Mouse (Mus musculus): ENCODE data around the gene Dynll1. TPM values are rescaled to one million over a fixed set of nuclear protein-coding genes. Genes with fewer than 3 reads are reported as not detected.
"Not testable (repeated sequence)": the region's sequence is repeated elsewhere in the genome, so short reads cannot be mapped to it uniquely, and the experiment has no call there.

The Dynll1 gene
- polyA plus RNA-seq, 1 experiment from 2014 or later: 1,317 TPM

GRCm38 (mm10) chr5:115313668-115313943 lies 12.8 kb upstream of the Dynll1 start:
- ATAC-seq (peak; percentile 6; the same call in 1 of the 2 replicates), DNase-seq (ENCODE audit: low spot score) (no peak)
- Histone ChIP-seq H3K4me1 (ENCODE audit: insufficient read depth, low read depth, low read length) (peaks cover 10% of the 10 kb centered on the region; the same call in 1 of the 2 replicates), H3K4me3 (ENCODE audit: low read depth, low read length) (no peak overlapping the region), H3K36me3 (ENCODE audit: insufficient read depth, low read length) (no peaks in the 10 kb centered on the region), H3K27ac (ENCODE audit: low read length) (no peak overlapping the region), H3K4me2 (replicated peaks; ENCODE audit: low read depth, low read length) (no peak overlapping the region), H3K9me3 (ENCODE audit: low read length) (no peaks in the 10 kb centered on the region), H3K9ac (replicated peaks; ENCODE audit: low read depth) (no peak overlapping the region), H3K27me3 (replicated peaks; ENCODE audit: insufficient read depth, low read length) (no peaks in the 10 kb centered on the region)
- TF ChIP-seq EP300 (IDR thresholded peaks at IDR 0.05) (no peak), CTCF (IDR thresholded peaks at IDR 0.05) (no peak)
- 44% methylated on average over 5 of the region's 5 CpGs for WGBS

- no peak overlapping the region for H3K4me3 ChIP-seq (ENCODE audit: low read depth, low read length)
- no peaks in the 10 kb centered on the region for H3K36me3 ChIP-seq (ENCODE audit: insufficient read depth, low read length)
- no peak overlapping the region for H3K4me2 ChIP-seq (replicated peaks; ENCODE audit: low read depth, low read length)
- TF ChIP-seq EP300 (IDR thresholded peaks at IDR 0.05) (no peak), CTCF (IDR thresholded peaks at IDR 0.05) (no peak)
- 37% methylated on average over 10 of the region's 10 CpGs for WGBS
- 0 out of 2 replicates have a peak overlapping the region, but pooled peaks have one; percentile 38 for H3K27ac ChIP-seq (ENCODE audit: low read length)
- no peaks in the 10 kb centered on the region for H3K9me3 ChIP-seq (ENCODE audit: low read length)
- H3K9ac ChIP-seq (replicated peaks; ENCODE audit: low read depth): no peak overlapping the region
- ATAC-seq: peak; percentile 90
- H3K27me3 ChIP-seq (replicated peaks; ENCODE audit: insufficient read depth, low read length): no peaks in the 10 kb centered on the region
- DNase-seq (ENCODE audit: low spot score): peak; percentile 74
- H3K4me1 ChIP-seq (ENCODE audit: insufficient read depth, low read depth, low read length): peaks cover 9% of the 10 kb centered on the region; the same call in 1 of the 2 replicates
Measured at GRCm38 (mm10) chr5:115312816-115313667, 12.2 kb upstream of the Dynll1 start.

- 76% methylated on average over 4 of the region's 4 CpGs for WGBS
- TF ChIP-seq CTCF (IDR thresholded peaks at IDR 0.05) (no peak), EP300 (IDR thresholded peaks at IDR 0.05) (no peak)
- no peak for DNase-seq (ENCODE audit: low spot score)
- ATAC-seq: no peak
- H3K4me3 ChIP-seq (ENCODE audit: low read depth, low read length): no peak overlapping the region
- no peak overlapping the region for H3K4me2 ChIP-seq (replicated peaks; ENCODE audit: low read depth, low read length)
- peaks cover 3% of the 10 kb centered on the region; the same call in 1 of the 2 replicates for H3K4me1 ChIP-seq (ENCODE audit: insufficient read depth, low read depth, low read length)
- no peak overlapping the region for H3K9ac ChIP-seq (replicated peaks; ENCODE audit: low read depth)
- H3K9me3 ChIP-seq (ENCODE audit: low read length): no peaks in the 10 kb centered on the region
- no peaks in the 10 kb centered on the region for H3K36me3 ChIP-seq (ENCODE audit: insufficient read depth, low read length)
- H3K27ac ChIP-seq (ENCODE audit: low read length): 0 out of 2 replicates have a peak overlapping the region, but pooled peaks have one; percentile 38
- H3K27me3 ChIP-seq (replicated peaks; ENCODE audit: insufficient read depth, low read length): no peaks in the 10 kb centered on the region
Measured at GRCm38 (mm10) chr5:115312354-115312753, 11.6 kb upstream of the Dynll1 start.

GRCm38 (mm10) chr5:115302190-115302589 lies 1.4 kb upstream of the Dynll1 start:
- DNase-seq (ENCODE audit: low spot score); H3K4me2 ChIP-seq (replicated peaks; ENCODE audit: low read depth, low read length); H3K9ac ChIP-seq (replicated peaks; ENCODE audit: low read depth); H3K4me1 ChIP-seq (ENCODE audit: insufficient read depth, low read depth, low read length); ATAC-seq; H3K27me3 ChIP-seq (replicated peaks; ENCODE audit: insufficient read depth, low read length); H3K4me3 ChIP-seq (ENCODE audit: low read depth, low read length); H3K9me3 ChIP-seq (ENCODE audit: low read length); H3K36me3 ChIP-seq (ENCODE audit: insufficient read depth, low read length); H3K27ac ChIP-seq (ENCODE audit: low read length): not testable (repeated sequence)
- 76% methylated on average over 3 of the region's 7 CpGs for WGBS

- TF ChIP-seq CTCF (IDR thresholded peaks at IDR 0.05) (no peak), EP300 (IDR thresholded peaks at IDR 0.05) (no peak)
- Histone ChIP-seq H3K4me2 (replicated peaks; ENCODE audit: low read depth, low read length) (peak overlapping the region; percentile 65), H3K9ac (replicated peaks; ENCODE audit: low read depth) (0 out of 2 replicates have a peak overlapping the region, but pooled peaks have one; percentile 3), H3K27me3 (replicated peaks; ENCODE audit: insufficient read depth, low read length) (no peaks in the 10 kb centered on the region), H3K27ac (ENCODE audit: low read length) (peak overlapping the region; percentile 57; the same call in 1 of the 2 replicates), H3K9me3 (ENCODE audit: low read length) (no peaks in the 10 kb centered on the region), H3K4me1 (ENCODE audit: insufficient read depth, low read depth, low read length) (no peaks in the 10 kb centered on the region), H3K4me3 (ENCODE audit: low read depth, low read length) (peak overlapping the region; percentile 82), H3K36me3 (ENCODE audit: insufficient read depth, low read length) (0 out of 2 replicates have a peak, but pooled peaks cover 10% of the 10 kb centered on the region)
- DNase-seq (ENCODE audit: low spot score): no peak
- 16% methylated on average over 13 of the region's 13 CpGs for WGBS
- ATAC-seq: no peak
Measured at GRCm38 (mm10) chr5:115301615-115302014, 816 bp upstream of the Dynll1 start.

- ATAC-seq (peak; percentile 10), DNase-seq (ENCODE audit: low spot score) (peak; percentile 91)
- TF ChIP-seq EP300 (IDR thresholded peaks at IDR 0.05): no peak
- peak; percentile 63 for TF ChIP-seq CTCF (IDR thresholded peaks at IDR 0.05)
- peak overlapping the region; percentile 66 for H3K9ac ChIP-seq (replicated peaks; ENCODE audit: low read depth)
- peak overlapping the region; percentile 82 for H3K4me3 ChIP-seq (ENCODE audit: low read depth, low read length)
- H3K27ac ChIP-seq (ENCODE audit: low read length): peak overlapping the region; percentile 90
- H3K4me2 ChIP-seq (replicated peaks; ENCODE audit: low read depth, low read length): peak overlapping the region; percentile 64
- H3K9me3 ChIP-seq (ENCODE audit: low read length): no peaks in the 10 kb centered on the region
- H3K4me1 ChIP-seq (ENCODE audit: insufficient read depth, low read depth, low read length): no peaks in the 10 kb centered on the region
- 0 out of 2 replicates have a peak, but pooled peaks cover 10% of the 10 kb centered on the region for H3K36me3 ChIP-seq (ENCODE audit: insufficient read depth, low read length)
- no peaks in the 10 kb centered on the region for H3K27me3 ChIP-seq (replicated peaks; ENCODE audit: insufficient read depth, low read length)
- 1% methylated on average over 44 of the region's 46 CpGs for WGBS
Measured at GRCm38 (mm10) chr5:115300035-115300744, 609 bp downstream of the Dynll1 start.

Data from lung, postnatal 0 days (tissue).